Mouse (Mus musculus): ENCODE results near the gene 1810043G02Rik.
"Not testable (repeated sequence)": the region's sequence is repeated elsewhere in the genome, so short reads cannot be mapped to it uniquely, and the experiment has no call there.

The 1810043G02Rik gene

DNA sequence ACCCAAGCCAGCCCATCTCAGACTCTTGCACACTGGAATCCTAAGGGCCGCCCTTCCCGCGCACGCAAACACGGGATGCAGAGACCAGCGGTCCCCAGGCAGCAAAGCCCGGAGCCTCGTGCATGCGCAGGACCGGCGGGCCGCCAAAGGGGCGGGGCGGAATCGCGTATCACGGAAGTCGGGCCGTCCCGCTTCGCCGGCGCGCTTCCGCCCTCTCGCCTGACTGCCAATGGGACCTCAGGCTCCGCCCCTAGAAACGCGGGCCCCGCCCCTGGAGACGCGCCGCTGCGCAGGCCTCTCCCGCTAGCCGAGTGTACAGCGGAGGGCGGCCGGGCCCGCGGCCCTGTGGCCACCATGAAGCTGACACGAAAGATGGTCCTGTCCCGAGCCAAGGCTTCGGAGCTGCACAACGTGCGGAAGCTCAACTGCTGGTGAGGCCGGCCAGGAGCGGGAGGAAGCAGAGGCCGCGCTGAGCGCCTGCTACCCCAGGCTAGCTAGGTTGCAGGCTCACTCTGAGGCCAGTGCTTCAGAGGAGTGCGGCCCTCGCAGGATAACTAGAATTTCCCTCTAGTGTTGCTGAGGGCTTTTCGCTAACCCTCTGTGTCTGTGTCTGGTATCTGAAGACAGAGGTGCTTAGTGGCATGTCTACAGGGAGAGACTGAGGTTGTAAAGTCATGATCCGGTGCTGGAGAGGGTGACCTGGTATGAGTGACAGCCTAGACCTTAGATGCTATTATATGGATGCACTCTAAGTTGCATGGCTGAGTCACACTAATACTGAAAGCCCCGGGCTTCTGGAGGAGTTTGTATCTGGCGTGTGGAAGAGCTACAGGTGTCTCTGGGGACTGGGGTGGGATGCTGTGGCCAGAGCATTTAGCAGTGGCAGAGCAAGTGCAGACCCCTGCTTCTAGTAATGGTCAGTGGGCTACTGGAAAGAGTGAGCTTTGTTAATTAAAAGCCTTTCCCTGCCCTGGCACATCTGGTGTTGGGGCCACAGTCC is at the start of gene 1810043G02Rik:
TSS of gene 1810043G02Rik (plus strand) at position 174 of the 1,000 bp plus-strand sequence.
- peak; percentile 98 for DNase-seq (ENCODE audit: low read depth, low spot score)

- DNase-seq (ENCODE audit: low read depth, low spot score) = no peak
Measured at GRCm38 (mm10) chr10:77939685-77940084, 38.6 kb upstream of the 1810043G02Rik start.

GRCm38 (mm10) chr10:77950468-77950867 is 27.9 kb upstream of the 1810043G02Rik start:
- DNase-seq (ENCODE audit: low read depth, low spot score) = not testable (repeated sequence)

GRCm38 (mm10) chr10:77962725-77963124 is 15.6 kb upstream of the 1810043G02Rik start:
- DNase-seq (ENCODE audit: low read depth, low spot score) = peak; percentile 33

- no peak for DNase-seq (ENCODE audit: low read depth, low spot score)
Measured at GRCm38 (mm10) chr10:77963971-77964370, 14.4 kb upstream of the 1810043G02Rik start.

DNA sequence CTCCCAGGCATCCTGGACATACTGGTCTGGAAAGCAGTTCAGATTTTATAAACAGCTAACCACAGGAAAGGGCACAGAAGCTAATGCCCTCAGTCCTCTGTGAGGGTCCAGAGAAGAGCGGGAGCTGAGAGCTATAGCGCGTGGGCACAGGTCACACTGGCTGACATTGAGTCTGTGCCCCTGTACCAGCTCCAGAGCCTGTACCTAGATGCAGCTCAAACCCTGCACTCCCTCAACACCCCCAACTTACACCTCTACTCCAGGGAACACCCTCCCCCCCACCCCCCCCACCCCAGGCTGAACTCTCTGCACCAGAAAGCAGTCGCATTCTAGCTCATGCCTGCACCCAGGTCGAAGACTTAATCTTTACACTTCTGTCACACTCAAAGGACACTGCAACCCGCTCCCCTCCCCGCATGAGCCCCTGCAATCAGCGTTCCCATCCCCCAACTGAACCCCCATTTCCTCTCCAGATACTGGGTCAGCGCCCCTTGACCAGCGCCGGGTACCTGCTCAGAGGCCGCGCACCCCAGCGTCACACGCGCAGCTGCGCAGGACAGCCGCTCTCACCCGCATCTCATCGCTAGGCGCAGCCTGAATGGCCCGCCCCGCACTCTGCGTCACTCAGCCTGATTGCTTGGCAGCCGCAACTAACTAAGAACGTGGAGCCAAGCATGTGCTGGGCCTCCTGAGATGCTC is 8.9 kb upstream of the 1810043G02Rik start:
- DNase-seq (ENCODE audit: low read depth, low spot score) = peak; percentile 27

DNA sequence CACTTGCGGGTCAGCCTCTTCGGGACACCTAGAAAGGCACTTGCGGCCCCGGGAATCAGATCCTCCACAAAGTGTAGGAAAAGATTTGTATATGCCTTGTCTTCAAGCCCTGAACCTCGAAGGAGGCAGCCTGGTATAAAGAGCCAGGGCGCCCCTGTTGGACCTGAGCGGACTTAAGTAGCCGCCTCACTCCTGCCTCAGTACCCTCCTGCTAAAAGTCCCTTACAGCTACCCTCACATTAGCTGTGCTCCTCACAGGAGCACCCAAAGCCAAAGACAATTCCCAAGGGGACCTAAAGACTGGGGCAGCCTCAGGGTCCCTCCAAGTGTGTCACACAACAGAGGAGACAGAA is 8.4 kb upstream of the 1810043G02Rik start:
- DNase-seq (ENCODE audit: low read depth, low spot score) = no peak

GRCm38 (mm10) chr10:77970481-77970880 is 7.8 kb upstream of the 1810043G02Rik start, which contains the start of gene Trpm2:
Trpm2 (minus strand) TSS chr10:77970563.
- DNase-seq (ENCODE audit: low read depth, low spot score) = no peak

DNA sequence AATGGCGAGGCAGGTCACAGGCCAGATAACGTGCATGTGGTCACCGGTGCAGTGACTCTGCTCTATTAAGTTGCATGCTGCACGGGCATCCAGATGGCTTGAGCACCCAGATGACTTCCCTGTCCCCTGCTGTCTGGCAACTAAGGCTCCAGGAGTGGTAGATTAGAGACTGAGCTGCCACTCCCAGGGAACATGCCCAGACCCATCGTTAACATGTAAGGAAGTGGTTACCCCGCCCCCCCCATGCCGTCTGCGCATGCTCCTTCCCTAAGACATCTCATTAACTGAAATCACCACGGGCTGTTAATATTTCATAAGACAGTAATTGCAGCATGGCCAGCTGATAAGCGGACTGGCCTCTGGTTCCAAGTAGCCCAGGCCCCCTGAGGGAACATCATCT is 7.1 kb upstream of the 1810043G02Rik start:
- peak; percentile 35 for DNase-seq (ENCODE audit: low read depth, low spot score)

- peak; percentile 42 for DNase-seq (ENCODE audit: low read depth, low spot score)
Measured at GRCm38 (mm10) chr10:77971709-77972553, 6.4 kb upstream of the 1810043G02Rik start.

- no peak for DNase-seq (ENCODE audit: low read depth, low spot score)
Measured at GRCm38 (mm10) chr10:77974323-77974722, 4.0 kb upstream of the 1810043G02Rik start.

DNA sequence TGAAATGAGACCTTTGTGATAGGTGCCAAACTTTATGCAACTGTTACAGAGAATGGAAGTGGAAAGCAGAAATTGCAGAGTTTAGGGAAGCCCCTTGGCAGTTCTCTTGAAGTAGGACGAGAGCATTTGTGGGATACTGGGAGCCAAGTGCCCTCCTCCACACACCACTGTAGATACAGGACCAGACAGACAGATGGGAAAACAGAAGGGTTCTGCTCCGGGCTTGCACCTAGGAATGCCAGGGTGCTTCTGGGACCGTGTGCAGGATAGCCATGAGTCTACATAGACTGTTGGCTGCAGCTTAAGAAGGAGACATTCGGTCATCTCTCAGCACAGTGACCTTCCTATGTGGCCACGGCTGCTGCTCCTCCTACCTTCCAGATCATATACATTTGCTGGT is 3.5 kb upstream of the 1810043G02Rik start:
- no peak for DNase-seq (ENCODE audit: low read depth, low spot score)

DNA sequence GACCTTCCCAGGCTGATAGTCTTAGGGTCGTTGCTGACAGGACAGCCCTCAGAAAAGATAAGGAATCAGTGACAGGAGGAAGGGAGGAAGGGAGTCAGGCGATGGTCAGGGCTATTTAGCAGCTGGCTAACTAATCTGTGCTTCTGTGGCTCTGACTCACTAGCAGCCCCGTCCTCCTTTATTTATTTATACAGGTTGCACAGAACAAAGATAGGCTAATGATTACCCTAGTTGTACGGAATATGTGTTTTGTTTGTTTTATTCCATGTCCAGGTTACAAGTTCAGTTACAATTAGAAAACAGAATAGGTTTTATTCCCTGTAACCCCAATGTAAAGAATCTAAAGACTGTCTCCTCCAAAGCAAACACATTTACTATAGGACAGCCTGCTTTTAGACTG is 2.7 kb upstream of the 1810043G02Rik start:
- DNase-seq (ENCODE audit: low read depth, low spot score) = no peak

- no peak for DNase-seq (ENCODE audit: low read depth, low spot score)
Measured at GRCm38 (mm10) chr10:77976458-77977150, 1.7 kb upstream of the 1810043G02Rik start.

- DNase-seq (ENCODE audit: low read depth, low spot score) = peak; percentile 84
Measured at GRCm38 (mm10) chr10:77984660-77985059, 6.3 kb downstream of the 1810043G02Rik start.

GRCm38 (mm10) chr10:77985775-77986174 is 7.5 kb downstream of the 1810043G02Rik start:
- no peak for DNase-seq (ENCODE audit: low read depth, low spot score)

- no peak for DNase-seq (ENCODE audit: low read depth, low spot score)
Measured at GRCm38 (mm10) chr10:77995639-77996038, 17.3 kb downstream of the 1810043G02Rik start.

DNA sequence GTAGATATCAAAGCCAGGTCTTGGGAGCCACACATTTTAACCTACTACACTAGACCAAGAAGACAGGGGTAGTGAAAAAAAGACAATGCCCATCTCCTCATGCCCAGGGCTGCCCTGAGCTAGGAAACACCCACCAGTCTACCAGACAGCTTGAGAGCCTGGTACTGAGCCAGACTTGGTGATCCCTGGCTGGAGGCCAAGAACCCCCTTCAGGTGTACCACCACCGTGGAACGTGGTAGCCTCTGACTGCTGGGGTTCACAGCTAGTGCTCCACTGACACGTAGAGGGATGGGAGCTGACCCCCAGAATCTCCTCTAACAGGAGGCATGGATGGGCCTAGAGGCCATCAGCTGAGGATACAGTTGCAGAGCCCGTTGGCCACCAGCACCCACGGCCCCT is 21.9 kb downstream of the 1810043G02Rik start:
- DNase-seq (ENCODE audit: low read depth, low spot score) = no peak

- DNase-seq (ENCODE audit: low read depth, low spot score) = no peak
Measured at GRCm38 (mm10) chr10:78001796-78002195, 23.5 kb downstream of the 1810043G02Rik start.

DNA sequence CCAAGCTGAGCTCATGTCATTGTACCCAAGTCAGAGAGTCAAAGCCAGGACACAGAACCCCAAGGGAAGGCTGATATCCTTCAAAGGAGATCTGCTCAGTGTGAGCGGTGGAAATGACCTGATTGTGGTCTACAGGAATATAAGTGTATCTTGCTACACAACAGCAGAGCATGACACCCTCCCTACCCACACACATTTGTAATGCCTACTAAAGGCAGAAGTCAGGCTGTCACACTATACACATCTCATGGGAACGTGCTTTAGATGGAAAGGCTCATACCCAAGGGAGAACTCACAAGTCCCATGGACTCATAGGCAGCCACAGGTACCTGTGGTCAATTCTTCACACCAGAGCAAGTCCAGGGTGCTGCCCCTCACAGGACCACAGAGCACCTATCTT is 24.0 kb downstream of the 1810043G02Rik start:
- DNase-seq (ENCODE audit: low read depth, low spot score) = no peak

Measured in CD4-positive helper T cell, adult 2 months (primary cell).